Mouse (Mus musculus): ENCODE results near the gene Egfl7. TPM values are rescaled to one million over a fixed set of nuclear protein-coding genes. Genes with fewer than 3 reads are reported as not detected.

Gene Egfl7
- polyA plus RNA-seq, 1 experiment: 37.7 TPM

DNA sequence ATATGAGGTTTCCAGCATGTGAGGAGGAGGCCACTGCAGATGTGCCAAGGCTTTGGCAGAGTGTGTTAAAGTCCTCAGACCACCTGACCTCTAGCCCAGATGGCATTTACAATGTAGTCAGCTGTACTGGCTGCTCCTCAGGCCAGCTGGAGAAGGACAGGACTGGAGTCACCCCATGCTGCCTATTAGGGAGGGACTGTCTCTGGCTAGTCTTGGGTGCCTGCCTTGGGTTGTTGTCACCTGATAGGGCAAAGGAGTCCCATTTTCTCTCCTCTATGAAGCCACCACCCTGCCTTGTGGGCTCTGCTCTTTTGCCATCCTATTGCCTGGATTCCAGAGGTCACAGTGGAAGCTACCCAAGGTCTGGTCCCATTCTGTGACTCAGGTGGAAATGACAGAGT, 29.4 kb downstream of the Egfl7 start:
- H3K36me3 ChIP-seq (ENCODE audit: control insufficient read depth, insufficient read depth, low read length, poor library complexity, severe bottlenecking): no peaks in the 10 kb centered on the region
- H3K4me1 ChIP-seq (ENCODE audit: control insufficient read depth, insufficient read depth, low read length): peaks cover 15% of the 10 kb centered on the region
- TF ChIP-seq CTCF (IDR thresholded peaks at IDR 0.05; ENCODE audit: low read depth, low read length) (no peak), EP300 (IDR thresholded peaks at IDR 0.05; ENCODE audit: insufficient read depth, low read depth, low read length) (no peak), POLR2A (IDR thresholded peaks at IDR 0.05; ENCODE audit: insufficient read depth, low read length) (no peak)
- H3K9me3 ChIP-seq (replicated peaks; ENCODE audit: control insufficient read depth, insufficient read depth, low read length, poor library complexity, severe bottlenecking): no peaks in the 10 kb centered on the region
- no peak overlapping the region for H3K4me3 ChIP-seq (ENCODE audit: low read depth, low read length)
- H3K9ac ChIP-seq (ENCODE audit: low read depth, poor library complexity, severe bottlenecking): no peak overlapping the region
- no peak overlapping the region for H3K27ac ChIP-seq (ENCODE audit: insufficient read depth, low read length)
- no peaks in the 10 kb centered on the region for H3K27me3 ChIP-seq (ENCODE audit: control insufficient read depth, insufficient read depth, low read length, poor library complexity, severe bottlenecking)

DNA sequence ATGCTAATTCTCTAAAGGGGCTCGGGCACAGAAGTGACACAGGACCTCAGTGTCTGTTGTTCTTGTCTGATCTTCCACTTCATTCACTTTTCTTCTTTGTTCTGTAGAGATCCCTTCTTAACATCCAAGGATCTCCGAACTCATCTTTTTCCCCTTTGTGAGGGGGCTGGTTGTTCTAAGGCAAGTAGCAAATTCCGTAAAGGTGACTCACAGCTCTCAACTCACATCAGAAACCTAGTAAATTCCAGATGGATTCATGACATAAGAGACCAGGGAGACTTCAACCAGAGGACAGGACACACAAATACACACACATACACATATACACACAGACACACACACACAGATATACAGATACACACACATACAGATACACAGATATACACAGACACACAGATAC, 30.7 kb downstream of the Egfl7 start:
- Histone ChIP-seq H3K9me3 (replicated peaks; ENCODE audit: control insufficient read depth, insufficient read depth, low read length, poor library complexity, severe bottlenecking) (no peaks in the 10 kb centered on the region), H3K27ac (ENCODE audit: insufficient read depth, low read length) (peak overlapping the region; percentile 16; the same call in 1 of the 2 replicates), H3K27me3 (ENCODE audit: control insufficient read depth, insufficient read depth, low read length, poor library complexity, severe bottlenecking) (no peaks in the 10 kb centered on the region), H3K36me3 (ENCODE audit: control insufficient read depth, insufficient read depth, low read length, poor library complexity, severe bottlenecking) (no peaks in the 10 kb centered on the region), H3K9ac (ENCODE audit: low read depth, poor library complexity, severe bottlenecking) (no peak overlapping the region), H3K4me1 (ENCODE audit: control insufficient read depth, insufficient read depth, low read length) (peaks cover 15% of the 10 kb centered on the region), H3K4me3 (ENCODE audit: low read depth, low read length) (no peak overlapping the region)
- TF ChIP-seq POLR2A (IDR thresholded peaks at IDR 0.05; ENCODE audit: insufficient read depth, low read length): no peak
- no peak for TF ChIP-seq CTCF (IDR thresholded peaks at IDR 0.05; ENCODE audit: low read depth, low read length)
- no peak for TF ChIP-seq EP300 (IDR thresholded peaks at IDR 0.05; ENCODE audit: insufficient read depth, low read depth, low read length)

DNA sequence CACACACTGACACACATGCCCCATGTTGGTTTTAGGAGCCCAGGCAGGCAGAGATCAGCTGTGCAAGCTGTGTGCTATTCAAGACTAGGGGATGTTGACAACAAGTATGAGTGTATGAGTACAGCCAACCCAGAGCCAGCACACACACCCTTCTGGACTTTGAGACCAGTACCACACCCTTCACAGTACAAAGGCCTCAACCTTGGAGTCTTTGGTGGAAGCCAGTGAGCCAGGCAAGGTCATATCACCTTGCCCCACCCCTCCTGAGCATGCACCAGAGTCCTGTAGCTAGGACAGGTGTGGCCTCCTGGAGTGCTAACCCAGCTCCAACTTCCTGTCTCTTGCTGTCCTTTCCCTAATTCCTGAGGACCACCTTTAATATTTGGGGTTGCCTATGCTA, 31.2 kb downstream of the Egfl7 start:
- Histone ChIP-seq H3K27ac (ENCODE audit: insufficient read depth, low read length) (peak overlapping the region; percentile 60), H3K4me1 (ENCODE audit: control insufficient read depth, insufficient read depth, low read length) (peaks cover 15% of the 10 kb centered on the region), H3K9ac (ENCODE audit: low read depth, poor library complexity, severe bottlenecking) (no peak overlapping the region), H3K36me3 (ENCODE audit: control insufficient read depth, insufficient read depth, low read length, poor library complexity, severe bottlenecking) (no peaks in the 10 kb centered on the region), H3K27me3 (ENCODE audit: control insufficient read depth, insufficient read depth, low read length, poor library complexity, severe bottlenecking) (no peaks in the 10 kb centered on the region), H3K4me3 (ENCODE audit: low read depth, low read length) (no peak overlapping the region), H3K9me3 (replicated peaks; ENCODE audit: control insufficient read depth, insufficient read depth, low read length, poor library complexity, severe bottlenecking) (no peaks in the 10 kb centered on the region)
- TF ChIP-seq EP300 (IDR thresholded peaks at IDR 0.05; ENCODE audit: insufficient read depth, low read depth, low read length) (peak; percentile 97), POLR2A (IDR thresholded peaks at IDR 0.05; ENCODE audit: insufficient read depth, low read length) (no peak), CTCF (IDR thresholded peaks at IDR 0.05; ENCODE audit: low read depth, low read length) (no peak)

DNA sequence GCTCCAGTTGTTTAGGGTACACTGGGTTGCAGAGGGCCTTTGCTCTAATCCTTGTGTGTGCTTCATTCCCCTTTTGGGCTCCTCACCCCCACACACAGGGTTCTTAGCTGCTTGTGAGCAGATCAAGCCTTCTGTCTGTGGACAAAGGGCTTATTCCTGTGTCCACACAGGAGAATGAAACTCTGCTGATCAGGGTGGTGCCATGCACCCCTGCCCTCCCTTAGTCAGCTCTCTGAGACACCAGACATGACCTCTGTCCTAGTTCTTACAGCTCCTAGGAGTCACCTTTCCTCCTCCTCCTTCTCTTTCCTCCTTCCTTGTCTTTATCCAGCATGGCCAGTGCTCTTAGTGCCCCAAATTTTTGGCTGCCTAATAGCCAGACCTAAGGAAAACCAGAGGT, 32.1 kb downstream of the Egfl7 start:
- Histone ChIP-seq H3K4me1 (ENCODE audit: control insufficient read depth, insufficient read depth, low read length) (peaks cover 15% of the 10 kb centered on the region), H3K9me3 (replicated peaks; ENCODE audit: control insufficient read depth, insufficient read depth, low read length, poor library complexity, severe bottlenecking) (no peaks in the 10 kb centered on the region), H3K9ac (ENCODE audit: low read depth, poor library complexity, severe bottlenecking) (no peak overlapping the region), H3K27me3 (ENCODE audit: control insufficient read depth, insufficient read depth, low read length, poor library complexity, severe bottlenecking) (no peaks in the 10 kb centered on the region), H3K4me3 (ENCODE audit: low read depth, low read length) (no peak overlapping the region), H3K27ac (ENCODE audit: insufficient read depth, low read length) (peak overlapping the region; percentile 82), H3K36me3 (ENCODE audit: control insufficient read depth, insufficient read depth, low read length, poor library complexity, severe bottlenecking) (no peaks in the 10 kb centered on the region)
- TF ChIP-seq POLR2A (IDR thresholded peaks at IDR 0.05; ENCODE audit: insufficient read depth, low read length) (no peak), CTCF (IDR thresholded peaks at IDR 0.05; ENCODE audit: low read depth, low read length) (no peak), EP300 (IDR thresholded peaks at IDR 0.05; ENCODE audit: insufficient read depth, low read depth, low read length) (no peak)

DNA sequence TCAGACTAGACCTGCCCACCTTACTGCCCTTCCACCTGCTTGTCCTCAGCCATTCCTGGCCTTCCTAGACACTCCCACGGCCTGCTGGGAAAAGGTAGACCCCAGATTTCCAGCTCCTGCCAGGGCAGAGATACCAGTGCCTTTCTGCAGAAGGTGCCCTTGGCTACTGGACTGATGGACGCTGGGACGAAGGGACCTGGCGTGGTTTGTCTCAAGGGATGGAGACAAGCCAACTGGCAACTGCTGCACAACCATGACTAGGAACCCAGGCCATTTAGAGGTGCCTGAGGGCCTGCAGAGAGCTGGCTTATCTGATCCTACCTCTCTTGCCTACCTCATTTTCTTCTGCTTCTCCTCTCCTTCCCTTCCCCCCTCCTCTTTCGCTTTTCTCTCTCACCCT, 35.1 kb downstream of the Egfl7 start:
- no peak overlapping the region for H3K4me3 ChIP-seq (ENCODE audit: low read depth, low read length)
- H3K36me3 ChIP-seq (ENCODE audit: control insufficient read depth, insufficient read depth, low read length, poor library complexity, severe bottlenecking): no peaks in the 10 kb centered on the region
- no peak for TF ChIP-seq POLR2A (IDR thresholded peaks at IDR 0.05; ENCODE audit: insufficient read depth, low read length)
- TF ChIP-seq EP300 (IDR thresholded peaks at IDR 0.05; ENCODE audit: insufficient read depth, low read depth, low read length): no peak
- no peak for TF ChIP-seq CTCF (IDR thresholded peaks at IDR 0.05; ENCODE audit: low read depth, low read length)
- H3K4me1 ChIP-seq (ENCODE audit: control insufficient read depth, insufficient read depth, low read length): peaks cover 15% of the 10 kb centered on the region
- no peaks in the 10 kb centered on the region for H3K27me3 ChIP-seq (ENCODE audit: control insufficient read depth, insufficient read depth, low read length, poor library complexity, severe bottlenecking)
- H3K9ac ChIP-seq (ENCODE audit: low read depth, poor library complexity, severe bottlenecking): no peak overlapping the region
- H3K27ac ChIP-seq (ENCODE audit: insufficient read depth, low read length): no peak overlapping the region
- H3K9me3 ChIP-seq (replicated peaks; ENCODE audit: control insufficient read depth, insufficient read depth, low read length, poor library complexity, severe bottlenecking): no peaks in the 10 kb centered on the region

DNA sequence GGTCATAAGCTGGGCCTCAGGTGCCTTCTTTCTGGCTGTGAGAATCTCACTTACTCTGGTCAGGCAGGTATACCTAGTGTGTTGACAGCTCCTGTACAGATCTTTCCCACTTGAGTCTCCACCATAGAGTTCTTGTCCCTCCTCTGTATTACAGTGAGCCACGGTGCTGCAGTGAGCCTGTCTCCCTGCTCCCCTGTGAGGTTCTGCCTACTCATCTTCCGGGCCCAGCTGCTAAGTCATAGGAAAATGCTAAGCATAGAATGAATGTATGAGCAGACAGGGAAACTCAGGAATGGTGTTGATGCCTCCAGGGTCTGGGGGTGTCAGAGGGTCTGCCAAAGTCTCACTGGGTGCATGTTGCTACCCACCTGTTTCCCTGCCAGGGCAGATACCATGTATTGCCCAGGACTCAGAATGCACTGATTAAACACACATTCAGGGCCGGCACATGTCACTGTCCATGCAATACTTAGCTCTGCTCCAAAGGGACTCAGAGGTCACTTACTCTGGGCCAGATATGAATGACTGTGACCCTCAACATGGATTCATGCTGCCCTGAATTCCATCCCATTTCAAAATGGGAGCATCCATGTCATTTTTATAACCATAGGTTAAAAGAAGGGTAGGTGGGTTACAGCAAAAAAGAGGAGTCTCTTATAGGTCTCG, 35.8 kb downstream of the Egfl7 start:
- Histone ChIP-seq H3K9me3 (replicated peaks; ENCODE audit: control insufficient read depth, insufficient read depth, low read length, poor library complexity, severe bottlenecking) (no peaks in the 10 kb centered on the region), H3K27me3 (ENCODE audit: control insufficient read depth, insufficient read depth, low read length, poor library complexity, severe bottlenecking) (no peaks in the 10 kb centered on the region), H3K9ac (ENCODE audit: low read depth, poor library complexity, severe bottlenecking) (no peak overlapping the region), H3K36me3 (ENCODE audit: control insufficient read depth, insufficient read depth, low read length, poor library complexity, severe bottlenecking) (no peaks in the 10 kb centered on the region), H3K27ac (ENCODE audit: insufficient read depth, low read length) (no peak overlapping the region), H3K4me1 (ENCODE audit: control insufficient read depth, insufficient read depth, low read length) (peaks cover 11% of the 10 kb centered on the region), H3K4me3 (ENCODE audit: low read depth, low read length) (no peak overlapping the region)
- TF ChIP-seq CTCF (IDR thresholded peaks at IDR 0.05; ENCODE audit: low read depth, low read length): no peak

Measured in ES-Bruce4 (cell line).